Mouse (Mus musculus): ENCODE data around the gene Tlr2. TPM values are rescaled to one million over a fixed set of nuclear protein-coding genes. Genes with fewer than 3 reads are reported as not detected.

The Tlr2 gene
- total and polyA plus RNA-seq, 3 experiments: not detected

DNA sequence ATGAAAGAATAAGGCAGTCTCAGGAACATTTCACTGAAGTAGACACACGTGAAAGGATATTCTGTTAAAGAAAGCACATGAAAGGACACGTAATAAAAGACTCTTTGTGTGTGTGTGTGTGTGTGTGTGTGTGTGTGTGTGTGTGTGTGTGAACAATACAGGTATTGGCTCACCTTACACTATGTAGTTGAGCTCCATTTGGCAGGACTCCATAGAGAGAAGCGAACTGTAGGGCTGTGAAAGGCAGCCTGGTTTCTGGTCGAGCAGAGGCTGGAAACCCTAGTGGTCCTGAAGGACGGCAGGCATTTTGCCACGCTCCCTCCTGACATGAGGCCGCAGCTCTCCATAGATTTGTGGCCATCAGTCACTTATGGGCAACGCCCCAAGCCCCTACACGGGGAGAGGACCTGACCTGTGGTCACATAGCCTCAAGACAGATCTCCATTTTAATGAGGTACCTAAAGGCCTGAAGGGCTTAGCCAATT, 22.5 kb upstream of the Tlr2 start:
- H3K4me3 ChIP-seq (ENCODE audit: control insufficient read depth in 1 of 2, insufficient read depth in 1 of 2, low read depth in 2 of 2, low read length in 2 of 2): no peak overlapping the region
- no peaks in the 10 kb centered on the region for H3K36me3 ChIP-seq (ENCODE audit: control insufficient read depth in 1 of 2, insufficient read depth in 2 of 2, low read length in 2 of 2)
- H3K9ac ChIP-seq (ENCODE audit: control insufficient read depth, low read depth, low read length, poor library complexity, severe bottlenecking): no peak overlapping the region
- H3K27me3 ChIP-seq (ENCODE audit: control insufficient read depth in 1 of 2, insufficient read depth in 2 of 2, low read length in 2 of 2): no peaks in the 10 kb centered on the region
- DNase-seq (ENCODE audit: low read depth, low spot score): no peak
- TF ChIP-seq SMC3 (IDR thresholded peaks at IDR 0.05; ENCODE audit: low read depth, low read length) (no peak), POLR2AphosphoS2 (IDR thresholded peaks at IDR 0.05; ENCODE audit: low read length) (no peak), TCF12 (IDR thresholded peaks at IDR 0.05; ENCODE audit: low read depth, low read length) (no peak), ZMIZ1 (IDR thresholded peaks at IDR 0.05; ENCODE audit: low read depth, low read length) (no peak)
- no peaks in the 10 kb centered on the region for H3K79me2 ChIP-seq (ENCODE audit: control insufficient read depth, insufficient read depth, low read length, poor library complexity)
- no peaks in the 10 kb centered on the region for H3K4me1 ChIP-seq (ENCODE audit: control insufficient read depth in 1 of 2, insufficient read depth in 2 of 2, low read length in 2 of 2)
- no peaks in the 10 kb centered on the region for H3K9me3 ChIP-seq (replicated peaks; ENCODE audit: insufficient read depth, low read length)
- no peak overlapping the region for H3K27ac ChIP-seq (ENCODE audit: control insufficient read depth, low read depth, low read length)

DNA sequence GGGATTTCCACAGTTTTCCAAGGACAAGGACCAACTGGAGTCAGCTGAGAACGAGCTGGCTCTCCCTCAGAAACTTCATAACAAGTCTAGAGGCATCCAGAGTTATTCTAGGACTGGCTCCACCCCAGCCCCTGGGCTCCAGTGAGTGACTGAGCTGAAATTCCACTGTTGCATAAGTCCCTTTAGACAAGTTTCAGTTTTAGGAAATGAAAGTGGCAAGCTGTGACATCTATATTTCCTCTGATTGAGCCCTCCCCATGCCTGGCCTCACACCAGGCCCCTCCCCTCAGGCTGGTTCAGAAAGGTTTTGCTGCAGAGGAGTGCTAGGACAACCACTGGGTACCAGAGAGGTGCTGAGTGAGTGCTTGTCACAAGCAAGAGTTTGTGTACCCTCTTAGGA, 21.4 kb upstream of the Tlr2 start:
- H3K9me3 ChIP-seq (replicated peaks; ENCODE audit: insufficient read depth, low read length): no peaks in the 10 kb centered on the region
- no peaks in the 10 kb centered on the region for H3K4me1 ChIP-seq (ENCODE audit: control insufficient read depth in 1 of 2, insufficient read depth in 2 of 2, low read length in 2 of 2)
- H3K9ac ChIP-seq (ENCODE audit: control insufficient read depth, low read depth, low read length, poor library complexity, severe bottlenecking): no peak overlapping the region
- H3K27me3 ChIP-seq (ENCODE audit: control insufficient read depth in 1 of 2, insufficient read depth in 2 of 2, low read length in 2 of 2): no peaks in the 10 kb centered on the region
- DNase-seq (ENCODE audit: low read depth, low spot score): peak; percentile 3
- H3K4me3 ChIP-seq (ENCODE audit: control insufficient read depth in 1 of 2, insufficient read depth in 1 of 2, low read depth in 2 of 2, low read length in 2 of 2): no peak overlapping the region
- no peak overlapping the region for H3K27ac ChIP-seq (ENCODE audit: control insufficient read depth, low read depth, low read length)
- no peaks in the 10 kb centered on the region for H3K36me3 ChIP-seq (ENCODE audit: control insufficient read depth in 1 of 2, insufficient read depth in 2 of 2, low read length in 2 of 2)
- H3K79me2 ChIP-seq (ENCODE audit: control insufficient read depth, insufficient read depth, low read length, poor library complexity): no peaks in the 10 kb centered on the region
- TF ChIP-seq ZKSCAN1 (IDR thresholded peaks at IDR 0.05; ENCODE audit: low read depth, low read length) (no peak), BHLHE40 (IDR thresholded peaks at IDR 0.05; ENCODE audit: borderline replicate concordance, low read depth, low read length) (no peak), POLR2AphosphoS5 (IDR thresholded peaks at IDR 0.05; ENCODE audit: borderline replicate concordance, low read depth, low read length) (no peak), ZNF384 (IDR thresholded peaks at IDR 0.05; ENCODE audit: low read depth, low read length) (no peak), RAD21 (IDR thresholded peaks at IDR 0.05; ENCODE audit: low read depth, low read length) (no peak), TAL1 (IDR thresholded peaks at IDR 0.05; ENCODE audit: low read length) (no peak), JUND (IDR thresholded peaks at IDR 0.05; ENCODE audit: low read depth, low read length) (no peak), HCFC1 (IDR thresholded peaks at IDR 0.05; ENCODE audit: low read depth, low read length) (no peak), UBTF (IDR thresholded peaks at IDR 0.05; ENCODE audit: borderline replicate concordance, insufficient read depth, low read depth, low read length) (no peak), MEF2A (IDR thresholded peaks at IDR 0.05; ENCODE audit: extremely low read depth, insufficient replicate concordance, low read depth, low read length, poor library complexity, severe bottlenecking) (no peak), E2F4 (IDR thresholded peaks at IDR 0.05; ENCODE audit: borderline replicate concordance, low read depth, low read length) (no peak), USF1 (IDR thresholded peaks at IDR 0.05; ENCODE audit: low read depth, low read length) (no peak), CHD2 (IDR thresholded peaks at IDR 0.05; ENCODE audit: low read length) (no peak), TBP (IDR thresholded peaks at IDR 0.05; ENCODE audit: low read depth, low read length) (no peak), POLR2AphosphoS2 (IDR thresholded peaks at IDR 0.05; ENCODE audit: low read length) (no peak), EP300 (IDR thresholded peaks at IDR 0.05; ENCODE audit: low read depth in 1 of 2, low read length in 2 of 2) (no peak), MAX (IDR thresholded peaks at IDR 0.05; ENCODE audit: low read length) (no peak), USF2 (IDR thresholded peaks at IDR 0.05; ENCODE audit: borderline replicate concordance in 1 of 2, insufficient read depth in 1 of 2, low read depth in 1 of 2, low read length in 2 of 2) (no peak), NRF1 (IDR thresholded peaks at IDR 0.05; ENCODE audit: insufficient read depth, low read depth, low read length, poor library complexity, severe bottlenecking) (no peak)

Measured in MEL (cell line).